Mouse (Mus musculus) heart, adult 18-20 months (tissue): ENCODE measurements at regions not wholly inside any gene's neighbourhood (a gene's known extent, or its start where the extent isn't known, plus 50 kb on each side); places are given as distances from the start of the nearest gene placed in this dataset.

ENCODE experiments used
- DNase-seq, 2 experiments: peaks; one replicate each; pipeline ENCODE4 v3.0.0; 2021 to 2022; ENCODE audit warnings: mixed read lengths in 1 of 2

DNA sequence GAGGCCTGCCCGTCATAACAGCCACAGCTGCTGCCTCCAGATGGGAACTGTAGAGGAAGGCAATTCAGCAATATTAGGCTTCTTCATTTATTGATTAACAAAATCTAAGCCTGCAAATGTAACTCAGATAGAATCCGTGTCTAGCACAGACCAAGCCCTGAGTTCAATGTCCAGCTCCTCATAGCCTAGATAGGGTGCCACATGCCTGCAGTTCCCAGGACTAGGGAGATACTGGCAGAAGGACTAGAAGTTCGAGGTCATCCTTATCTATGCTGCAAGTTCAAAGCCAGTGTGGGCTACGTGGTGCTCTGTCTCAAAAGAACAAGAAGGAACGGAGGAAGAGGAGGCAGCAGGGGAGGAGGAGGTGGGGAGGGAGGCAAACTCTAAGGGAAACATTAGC, 121.2 kb upstream of the Pkdcc start:
- no peak for DNase-seq

DNA sequence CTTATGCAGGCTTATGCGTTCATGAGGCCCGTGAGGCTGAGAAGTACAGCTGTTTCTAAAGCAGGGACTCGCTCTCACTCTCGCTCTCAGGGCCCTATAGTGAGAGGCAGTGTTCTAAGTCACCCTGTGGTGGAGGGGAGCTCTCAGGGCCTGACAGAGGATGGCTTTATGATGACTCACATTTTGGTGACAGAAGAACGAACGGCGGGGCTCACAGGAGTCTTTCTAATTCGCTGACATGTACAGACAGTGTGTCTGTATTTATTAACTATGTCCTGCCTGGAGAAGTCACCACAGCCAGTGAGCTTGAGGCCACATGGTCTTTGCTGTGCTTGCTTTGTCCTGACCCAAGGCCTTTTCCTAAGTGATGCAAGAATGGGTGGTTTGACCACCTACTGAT, 118.6 kb upstream of the Pkdcc start:
- no peak for DNase-seq

DNA sequence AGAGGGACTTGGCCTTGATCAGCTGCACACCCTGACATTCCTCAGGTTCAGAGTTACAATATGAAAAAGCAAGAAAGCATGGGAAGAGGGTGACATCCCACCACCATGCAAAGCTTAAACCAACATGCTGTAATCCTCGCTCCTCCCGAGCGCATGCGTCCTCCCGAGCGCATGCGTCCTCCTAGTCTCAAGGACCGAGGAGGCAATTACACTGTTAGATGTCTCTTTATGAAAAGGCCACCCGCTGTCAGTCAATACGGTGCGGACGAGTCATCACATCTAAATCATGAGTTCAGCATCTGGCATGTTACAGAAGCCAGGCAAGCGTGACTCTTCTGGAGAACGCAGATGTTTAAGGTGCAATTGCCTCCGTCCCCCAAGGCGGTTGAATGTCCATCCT, 117.1 kb upstream of the Pkdcc start:
- no peak for DNase-seq

DNA sequence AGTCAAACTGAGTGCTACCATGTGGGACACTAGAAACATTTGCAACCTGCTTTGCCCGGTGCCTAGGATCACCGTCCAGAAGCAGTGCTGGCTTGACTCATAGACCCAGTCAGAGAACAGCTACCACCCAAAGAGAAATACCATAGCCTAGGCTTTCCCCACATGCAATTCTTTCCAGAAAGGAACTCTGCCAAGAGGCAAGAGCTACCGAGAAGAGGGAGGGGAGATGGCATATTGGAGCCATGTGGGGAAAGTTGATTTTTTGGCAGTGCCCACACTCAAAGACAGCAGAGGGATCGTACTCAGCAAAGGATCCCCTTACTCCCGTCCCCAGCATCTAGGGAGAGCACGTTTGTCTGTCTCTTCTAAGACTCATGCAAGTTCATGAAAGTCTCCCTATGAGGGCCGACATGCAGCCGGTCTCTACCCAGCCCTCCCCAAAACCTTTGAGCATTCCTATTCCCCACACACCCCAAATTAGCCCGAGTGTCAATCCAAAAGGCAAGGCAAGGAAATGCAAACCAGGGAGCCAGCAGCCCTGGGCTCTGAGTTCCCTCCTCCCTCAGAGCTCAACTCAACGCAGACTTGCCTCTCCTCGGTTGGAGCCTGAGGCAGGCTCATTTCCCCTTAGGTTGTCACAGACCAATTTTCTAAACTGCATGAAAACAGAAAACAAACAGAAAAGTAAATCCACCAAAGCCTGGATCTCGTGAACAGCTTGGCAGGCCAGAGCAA, 116.2 kb upstream of the Pkdcc start:
- DNase-seq, result no peak

DNA sequence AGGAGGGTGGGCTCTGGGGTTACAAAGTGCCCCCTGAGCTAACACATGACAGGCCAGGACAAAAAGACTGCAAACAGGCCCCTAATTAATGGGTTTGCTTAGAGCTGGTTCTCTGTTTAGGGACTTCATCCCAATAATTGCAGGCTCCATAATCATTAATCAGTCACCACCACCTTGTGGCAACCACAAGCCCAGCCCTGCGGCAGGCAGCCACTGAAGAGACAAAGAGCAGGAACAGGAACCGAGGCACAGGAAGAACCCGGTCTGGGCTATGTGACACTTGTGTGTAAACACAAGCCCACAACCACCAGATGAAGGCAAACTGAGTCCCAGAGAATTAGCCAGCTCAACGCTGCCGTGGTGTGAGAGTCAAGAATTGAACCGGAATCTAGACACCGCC, 114.1 kb upstream of the Pkdcc start:
- DNase-seq, result no peak

DNA sequence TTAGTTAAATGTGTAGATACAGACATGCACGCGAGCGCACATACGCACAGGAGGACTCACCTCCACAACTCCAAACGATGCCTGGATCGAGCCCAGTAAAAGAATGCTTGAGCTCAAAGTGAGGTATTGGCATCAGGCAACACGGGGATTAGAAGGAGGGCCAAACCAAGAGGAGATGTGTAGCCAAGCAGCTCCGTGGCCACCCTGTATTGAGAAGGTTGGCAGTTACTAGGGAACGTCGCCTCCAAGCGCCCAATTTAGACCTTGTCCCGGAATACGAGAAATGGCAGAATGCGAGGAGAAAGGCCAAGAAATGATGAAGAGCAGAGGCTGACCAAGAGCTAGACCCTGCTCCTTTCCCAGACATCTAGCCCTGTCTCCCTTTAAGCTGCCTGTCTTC, 113.3 kb upstream of the Pkdcc start:
- no peak for DNase-seq

DNA sequence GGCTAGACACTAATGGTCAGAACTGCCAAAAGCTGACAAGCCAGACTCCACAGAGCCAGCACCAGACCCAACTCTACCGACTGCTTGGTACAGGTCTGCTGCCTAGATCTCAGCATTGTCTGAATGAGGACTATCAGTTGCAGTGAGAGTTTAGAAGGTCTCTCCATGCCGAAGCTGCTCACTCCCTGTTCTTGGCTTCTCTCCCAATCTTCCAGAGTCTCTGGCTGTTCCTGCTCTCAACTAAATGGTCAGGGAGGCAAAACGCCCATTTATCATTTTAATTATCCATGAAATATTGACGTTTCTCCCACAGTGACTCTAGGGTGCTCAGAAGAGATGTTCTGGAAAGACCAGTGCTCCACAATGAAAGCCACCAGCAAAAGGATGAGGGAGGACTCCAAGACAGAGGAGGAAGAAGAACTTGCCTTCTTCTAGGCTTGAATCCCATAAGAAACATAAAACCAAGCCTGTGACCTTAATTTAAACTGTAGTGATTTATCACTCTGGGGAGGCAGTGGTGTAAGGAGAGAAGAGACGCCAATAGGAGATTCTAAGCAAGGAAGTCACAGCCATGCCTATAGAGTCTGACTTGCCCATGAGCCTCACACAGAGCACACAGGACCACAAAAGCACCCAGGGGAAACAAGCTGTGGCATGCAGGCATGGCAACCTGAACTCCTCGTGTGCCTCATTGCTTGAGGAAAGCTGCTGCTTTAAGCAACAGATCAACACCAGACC, 112.2 kb upstream of the Pkdcc start:
- DNase-seq, result no peak

DNA sequence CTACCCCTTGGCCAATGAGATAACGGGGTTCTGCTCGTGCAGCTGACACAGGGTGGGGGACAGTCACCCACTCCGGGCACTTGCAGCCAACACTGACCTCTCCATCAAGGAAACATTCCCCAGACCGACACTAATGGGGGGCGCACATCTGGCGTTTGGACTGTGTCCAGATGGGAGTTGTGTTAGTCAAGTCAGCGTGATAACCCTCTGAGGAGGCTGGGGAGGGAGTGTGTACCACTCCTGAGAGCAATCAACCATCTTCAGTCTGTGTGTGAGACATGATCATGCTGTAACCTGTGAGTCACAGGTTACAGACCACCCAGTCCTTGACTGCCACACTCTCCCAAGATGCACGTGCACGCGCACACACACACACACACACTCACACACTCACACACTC, 106.9 kb upstream of the Pkdcc start:
- no peak for DNase-seq

DNA sequence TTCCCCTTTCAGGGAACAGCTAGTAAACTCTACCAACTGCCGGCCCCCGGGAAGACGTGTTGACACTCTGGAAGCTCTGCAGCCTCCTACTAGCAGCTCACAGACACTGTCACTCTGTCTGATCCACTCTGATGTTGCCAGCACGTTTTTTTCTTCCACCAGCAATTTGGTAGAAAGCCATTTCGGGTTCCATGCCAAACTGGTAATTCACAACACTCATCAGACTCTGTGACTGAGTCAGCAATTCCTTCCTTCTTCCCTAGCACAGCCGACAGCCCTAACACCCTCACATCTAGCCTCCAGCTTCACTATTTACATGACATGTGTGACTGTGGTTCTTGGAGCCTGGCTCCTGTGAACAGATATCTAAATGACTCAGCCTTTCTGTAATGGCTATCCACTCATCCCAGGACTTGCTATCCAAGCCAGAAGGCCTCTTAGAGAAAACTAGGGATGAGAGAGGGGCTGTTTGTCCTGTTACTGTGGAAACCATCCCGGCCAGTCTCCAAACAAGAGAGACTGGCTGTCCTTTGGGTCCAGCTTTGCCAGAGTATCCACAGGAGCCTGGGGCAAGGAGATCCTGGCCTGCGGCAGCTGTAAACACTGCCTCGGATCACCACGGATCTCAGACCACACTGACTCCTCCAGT, 105.2 kb upstream of the Pkdcc start:
- peak; percentile 77 to 79 for DNase-seq

DNA sequence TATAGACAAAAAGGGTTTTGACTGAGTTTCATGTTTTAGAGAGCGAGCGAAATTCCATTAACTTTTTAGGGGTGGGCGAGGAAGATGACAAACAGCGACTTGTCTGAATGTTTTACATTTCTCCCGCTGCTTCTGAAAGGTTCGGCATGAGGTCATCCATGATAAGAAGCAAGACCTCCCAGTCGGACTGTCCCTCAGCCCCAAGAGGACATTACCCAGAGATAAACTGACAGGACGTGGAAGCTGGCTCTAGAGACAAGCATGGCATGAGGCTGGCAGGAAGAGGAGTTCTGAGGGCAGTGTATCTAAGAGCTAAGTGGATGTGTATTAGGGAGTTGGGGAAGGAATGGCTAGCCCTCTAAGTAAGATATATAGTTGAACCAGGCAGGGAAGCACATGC, 104.5 kb upstream of the Pkdcc start:
- peak; percentile 32 to 59 for DNase-seq

DNA sequence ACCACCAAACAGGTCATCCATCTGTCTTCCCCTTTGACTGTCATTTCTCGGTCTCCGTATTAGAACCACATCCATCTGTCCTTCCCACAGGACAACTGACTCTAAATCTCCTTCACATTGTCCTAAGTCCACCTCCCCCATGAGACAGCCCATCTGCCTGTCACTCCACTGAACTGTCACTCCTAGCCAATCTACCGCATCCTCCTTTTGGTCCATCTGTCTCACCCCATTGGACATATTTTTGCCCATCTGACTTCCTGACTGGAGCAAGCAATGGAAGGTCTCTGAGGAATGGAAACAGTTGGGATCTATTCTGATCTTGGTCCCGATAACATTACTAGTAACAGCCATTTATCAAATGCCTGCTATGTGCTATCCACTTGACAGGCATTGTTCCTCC, 99.9 kb upstream of the Pkdcc start:
- no peak for DNase-seq

DNA sequence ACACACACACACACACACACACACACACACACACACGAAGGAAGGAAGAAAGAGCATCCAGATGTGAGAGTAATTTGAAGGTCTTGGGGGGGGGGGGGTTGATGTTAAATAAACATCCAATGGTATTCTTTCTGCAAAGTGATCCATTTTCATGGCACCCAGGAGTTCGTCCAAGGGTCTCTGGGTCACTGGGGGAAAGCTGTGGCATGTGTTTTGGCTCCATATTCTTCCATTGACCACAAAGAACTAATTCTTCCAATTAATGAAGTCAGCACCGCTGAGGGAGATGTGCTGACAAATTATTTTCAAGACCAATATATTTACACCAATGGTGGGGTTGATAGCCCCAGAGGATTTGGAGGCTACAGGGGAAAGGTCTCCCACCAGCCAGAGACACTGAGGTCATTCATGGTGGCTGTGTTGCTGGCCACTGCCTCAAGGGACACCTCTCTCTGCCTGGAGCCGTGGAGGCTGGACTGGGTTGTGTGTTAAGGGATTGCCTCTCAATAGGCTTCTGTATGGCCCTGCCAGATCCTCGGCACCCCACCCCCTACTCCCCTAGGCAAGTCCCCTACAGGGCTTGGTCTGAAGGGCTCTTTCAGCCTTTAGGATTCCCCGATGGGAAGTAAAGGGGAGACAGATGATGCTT, 99.1 kb upstream of the Pkdcc start:
- no peak for DNase-seq

DNA sequence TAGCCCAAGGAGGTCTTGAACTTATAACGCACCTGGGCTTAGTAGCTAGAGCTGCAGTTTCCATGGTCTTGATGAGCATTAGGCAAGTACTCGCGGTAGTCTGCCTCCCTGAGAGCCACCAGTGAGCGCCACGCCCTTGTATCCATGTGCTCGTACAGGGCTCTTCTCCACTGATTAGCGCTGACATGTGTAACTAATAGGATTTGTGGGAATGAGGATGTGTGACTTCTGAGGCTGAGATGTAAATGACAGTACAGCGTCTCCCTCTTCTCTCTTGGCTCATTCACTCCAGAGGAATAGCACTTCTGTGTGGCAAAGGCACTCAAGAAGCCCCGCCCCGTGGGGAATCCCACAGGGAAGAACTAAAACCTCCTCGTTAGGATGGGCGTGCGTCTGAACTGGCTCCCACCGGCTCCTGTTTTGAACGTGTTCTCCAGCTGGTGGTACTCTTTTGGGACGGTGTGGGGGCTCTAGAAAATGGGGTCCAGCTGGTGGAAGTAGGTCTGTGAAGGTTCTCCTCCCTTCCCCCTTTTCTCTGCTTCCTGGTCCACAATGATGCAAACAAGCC, 94.3 kb upstream of the Pkdcc start:
- DNase-seq, result peak in 1 of 2 experiments; percentile 29

DNA sequence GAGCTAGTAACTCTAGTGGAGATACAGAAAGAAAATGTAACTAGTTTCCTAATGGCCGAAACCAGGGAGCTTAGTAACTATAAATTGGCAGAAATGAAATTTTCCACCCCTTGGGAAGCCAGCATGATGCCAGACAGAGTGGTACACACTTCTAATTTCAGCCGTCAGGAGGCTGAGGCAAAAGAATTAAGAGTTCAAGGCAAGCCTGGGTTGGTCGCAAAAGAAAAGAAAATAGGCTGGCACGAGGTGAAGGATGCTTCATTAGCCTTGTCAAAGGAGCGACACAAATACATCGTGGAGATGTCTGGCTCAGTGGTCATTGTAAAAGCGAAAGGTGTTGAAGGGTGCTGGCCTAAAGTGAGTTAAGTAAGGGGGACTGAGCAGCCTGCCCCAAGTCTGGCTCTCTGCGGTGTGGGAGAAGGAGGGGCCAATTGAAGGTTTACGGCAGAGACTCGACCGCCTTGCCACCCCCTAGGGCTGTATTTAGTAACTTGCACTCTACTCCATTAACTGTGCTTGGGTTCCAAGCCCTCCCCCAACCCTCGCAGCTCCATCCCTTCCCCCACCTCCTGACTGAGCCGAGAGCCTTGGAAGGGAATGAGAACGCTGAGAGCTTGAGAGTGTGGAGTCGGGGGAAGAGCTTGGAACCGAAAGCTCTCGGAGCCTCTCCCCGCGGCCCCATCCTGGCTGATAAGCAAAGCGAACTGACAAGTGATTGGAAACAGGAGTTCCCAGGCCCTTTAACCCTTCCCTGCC, 92.4 kb upstream of the Pkdcc start:
- peak; percentile 73 to 78 for DNase-seq

DNA sequence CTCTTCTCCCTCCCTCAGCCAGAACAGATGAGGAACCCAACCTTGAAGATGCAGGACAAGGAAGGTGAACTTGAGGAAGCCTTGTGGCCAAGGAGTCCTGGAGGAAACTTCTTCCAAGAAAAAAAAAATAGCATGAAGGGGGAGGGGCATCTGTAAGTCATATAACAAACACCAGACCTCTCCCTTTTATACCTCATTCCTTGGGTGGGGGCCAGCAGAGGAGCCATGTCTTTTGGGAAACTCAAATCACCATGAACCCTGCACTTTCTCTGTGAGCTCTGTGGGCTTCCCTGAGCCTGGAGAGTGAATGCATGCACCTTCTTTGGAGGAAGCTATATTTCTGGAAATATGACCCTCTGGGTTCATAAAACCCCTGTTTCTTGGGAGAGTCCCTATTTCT, 90.0 kb upstream of the Pkdcc start:
- no peak for DNase-seq

DNA sequence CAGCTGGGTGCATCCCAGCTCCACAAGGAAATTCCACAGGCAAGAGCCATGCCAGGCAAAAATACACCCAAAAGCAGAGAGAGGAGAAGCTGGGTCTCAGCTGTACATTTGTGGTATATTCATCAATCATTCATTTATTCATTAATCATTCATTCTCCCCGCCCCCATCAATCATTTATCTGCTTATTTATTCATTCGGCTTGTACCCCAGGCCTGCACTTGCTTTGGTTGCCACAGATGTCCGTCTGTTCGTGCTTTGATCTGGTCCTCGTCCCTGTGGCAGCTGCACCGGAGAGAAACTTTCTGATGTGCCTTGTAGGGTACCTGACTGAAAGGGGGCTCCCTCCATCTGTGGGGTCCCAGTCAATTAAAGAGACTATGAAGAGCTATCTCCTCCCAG, 87.2 kb upstream of the Pkdcc start:
- no peak for DNase-seq

DNA sequence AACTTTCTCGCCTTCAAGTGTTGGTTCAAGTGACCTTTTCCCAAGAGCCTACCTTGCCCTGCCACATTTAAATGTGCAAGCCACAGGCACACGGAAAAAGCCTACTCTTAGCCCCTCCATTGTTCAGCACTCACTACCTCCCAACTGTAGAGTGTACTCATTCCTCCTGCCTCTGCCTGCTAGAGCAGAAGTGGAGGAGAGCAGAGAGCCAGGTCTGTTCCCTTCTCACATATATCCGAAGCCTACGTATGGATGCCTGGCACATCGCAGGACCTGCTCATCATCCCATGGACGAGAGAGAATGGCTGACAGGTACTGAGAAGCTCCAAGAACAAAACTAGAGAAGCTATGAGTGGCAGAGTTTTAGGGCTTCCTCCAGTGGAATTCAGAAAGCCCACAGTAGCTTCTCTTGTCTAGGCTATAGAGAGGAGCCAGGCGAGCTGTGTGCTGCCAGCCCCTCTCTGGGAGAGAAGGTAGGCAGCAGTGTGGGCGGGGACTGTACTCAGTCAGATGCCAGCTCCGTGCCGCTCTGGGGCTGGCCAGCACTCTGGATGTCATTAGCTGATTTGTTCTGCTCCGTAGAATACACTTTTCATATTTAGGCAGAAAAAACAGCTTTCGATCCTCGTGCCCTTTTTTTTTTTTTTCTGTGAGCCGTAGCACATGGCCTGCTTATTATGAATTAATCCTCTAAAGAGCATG, 86.1 kb upstream of the Pkdcc start:
- DNase-seq, result no peak

DNA sequence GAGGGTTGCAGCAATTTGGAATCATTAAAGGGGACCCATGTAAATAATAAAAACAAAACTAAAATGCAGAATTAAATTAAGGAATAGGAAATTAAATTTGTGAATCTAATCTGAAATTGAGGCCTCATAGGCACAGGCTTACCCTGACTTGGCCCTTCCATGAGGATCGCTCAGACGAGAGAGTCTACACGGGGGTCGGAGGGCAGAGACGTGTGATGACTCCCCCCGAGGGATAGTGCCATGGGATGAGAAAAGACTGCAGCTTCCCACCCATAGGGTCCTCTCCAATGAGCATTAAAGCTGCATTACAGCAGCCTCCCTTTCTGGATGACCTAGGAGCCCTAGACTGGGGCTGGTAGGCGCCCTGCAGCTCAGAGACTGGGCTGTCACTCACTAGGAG, 85.4 kb upstream of the Pkdcc start:
- DNase-seq, result no peak

DNA sequence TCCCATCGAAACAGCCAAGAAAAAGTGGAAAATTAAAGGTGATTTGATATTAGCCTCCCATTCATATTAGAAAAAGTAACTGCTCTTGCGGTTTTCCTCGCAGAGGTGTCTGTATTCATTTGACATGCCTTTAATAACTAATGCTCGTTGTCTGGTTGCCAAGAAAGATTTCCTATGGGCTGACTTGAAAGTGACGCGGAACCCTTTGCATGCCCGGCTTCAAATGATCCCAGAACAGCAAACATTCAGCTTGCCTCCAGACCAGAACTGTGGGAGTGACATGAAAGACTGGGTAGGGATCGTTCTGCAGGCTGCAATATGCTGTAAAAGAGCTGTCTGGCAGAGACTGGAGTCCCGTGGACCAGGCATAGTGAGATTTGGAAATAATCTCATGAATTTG, 81.9 kb upstream of the Pkdcc start:
- no peak for DNase-seq

DNA sequence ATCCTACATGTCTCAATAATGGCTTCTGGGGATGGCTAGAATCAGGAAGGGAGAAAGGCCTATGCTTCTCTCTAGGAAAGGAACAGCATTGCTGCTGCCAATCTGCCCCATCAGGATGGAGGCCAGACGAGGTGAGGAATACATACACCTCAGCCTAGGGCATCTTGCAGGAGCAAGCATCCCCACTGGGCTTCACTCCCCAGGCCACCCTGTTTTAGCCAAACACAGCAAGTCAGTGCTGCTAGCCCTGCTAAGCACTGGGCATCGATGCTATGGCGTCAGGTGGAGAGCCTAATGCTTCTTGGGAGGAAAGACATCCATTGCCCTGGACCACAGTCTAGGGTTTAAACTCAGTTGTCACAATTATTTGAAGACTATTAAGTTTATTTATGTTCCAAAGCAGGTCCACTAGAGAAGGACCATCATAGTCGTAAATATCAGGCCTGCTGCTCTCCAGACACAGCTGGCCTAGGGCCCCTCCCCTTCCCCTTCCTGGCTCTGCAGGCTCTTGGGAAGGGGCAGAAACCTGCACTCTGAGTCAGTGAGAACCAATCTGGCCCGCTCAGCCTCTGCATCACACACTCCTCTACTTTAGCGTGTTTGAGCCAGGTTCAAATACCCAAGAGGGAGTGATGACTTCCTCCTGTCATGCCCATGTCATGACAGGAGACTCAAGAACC, 79.5 kb upstream of the Pkdcc start:
- DNase-seq, result no peak

DNA sequence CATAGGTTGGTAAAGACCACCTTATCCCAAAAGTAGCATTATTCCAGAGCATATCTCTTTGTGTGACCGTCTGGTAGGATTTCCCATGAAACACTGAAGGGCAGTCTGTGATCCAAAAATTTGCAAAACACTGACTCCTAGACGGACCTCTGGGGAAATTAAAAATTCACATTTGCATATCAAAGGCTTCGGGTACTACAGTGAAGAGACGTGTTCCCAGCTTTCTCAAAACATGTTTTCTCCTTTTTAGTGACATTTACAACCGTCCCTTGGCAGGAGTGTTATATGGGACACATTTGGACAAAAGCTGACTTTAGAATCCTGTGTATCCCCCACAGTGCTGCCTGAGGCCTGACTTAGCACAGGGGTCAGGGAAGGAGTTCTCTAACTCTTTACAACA, 78.8 kb upstream of the Pkdcc start:
- no peak for DNase-seq
